Mouse (Mus musculus): Measurements from ENCODE around the gene Anapc11.
"Not testable (repeated sequence)": the region's sequence is repeated elsewhere in the genome, so short reads cannot be mapped to it uniquely, and the experiment has no call there.

Gene Anapc11

DNA sequence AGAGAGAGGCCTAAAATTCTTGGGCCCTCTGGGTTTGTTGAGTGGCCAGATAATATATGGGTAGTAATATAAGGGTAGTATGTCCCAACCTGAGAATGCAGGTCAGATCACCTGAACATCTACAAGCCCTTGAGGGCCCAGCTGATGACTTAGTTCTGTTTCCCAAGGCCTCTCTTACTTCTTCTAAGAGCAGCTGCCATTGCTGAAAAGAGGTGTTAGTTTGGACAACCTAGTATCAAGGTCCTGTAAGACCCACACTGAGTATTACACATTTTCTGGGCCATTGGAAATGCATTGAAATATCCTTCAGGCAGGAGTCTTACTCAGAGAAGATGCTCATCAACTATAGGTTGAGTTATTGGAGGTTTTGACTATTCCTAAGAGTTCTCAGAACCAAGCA lies 22.3 kb upstream of the Anapc11 start:
- no peak for DNase-seq

DNA sequence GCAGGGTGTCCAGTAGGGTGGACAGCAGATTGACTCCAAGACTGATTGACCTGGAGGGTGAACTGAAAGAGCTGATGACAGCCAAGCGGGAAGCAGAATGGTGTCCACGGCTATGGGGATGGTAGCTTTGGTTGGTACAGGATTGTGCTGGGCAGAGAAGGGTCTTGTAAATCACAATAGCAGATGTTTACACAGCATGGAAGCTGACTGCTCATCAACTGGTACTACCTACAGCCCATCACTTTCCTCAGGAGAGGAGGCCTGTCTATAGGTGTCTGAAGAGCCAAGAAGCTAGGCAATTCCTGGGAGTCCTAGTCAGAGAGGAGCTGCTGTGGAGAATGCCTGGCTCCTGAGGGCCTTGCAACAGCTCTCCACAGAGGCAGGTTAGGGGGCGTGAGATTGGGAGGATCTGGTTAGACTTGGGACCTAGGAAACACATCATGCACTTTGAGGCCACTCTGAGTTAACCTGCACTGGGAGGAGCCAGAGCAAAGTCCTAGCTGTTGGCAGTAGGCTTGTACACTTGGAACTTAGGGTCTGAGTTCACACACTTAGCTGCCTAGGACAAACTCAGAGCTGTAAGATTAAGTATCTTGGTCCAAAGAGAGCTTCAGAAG lies 21.7 kb upstream of the Anapc11 start:
- no peak for DNase-seq

DNA sequence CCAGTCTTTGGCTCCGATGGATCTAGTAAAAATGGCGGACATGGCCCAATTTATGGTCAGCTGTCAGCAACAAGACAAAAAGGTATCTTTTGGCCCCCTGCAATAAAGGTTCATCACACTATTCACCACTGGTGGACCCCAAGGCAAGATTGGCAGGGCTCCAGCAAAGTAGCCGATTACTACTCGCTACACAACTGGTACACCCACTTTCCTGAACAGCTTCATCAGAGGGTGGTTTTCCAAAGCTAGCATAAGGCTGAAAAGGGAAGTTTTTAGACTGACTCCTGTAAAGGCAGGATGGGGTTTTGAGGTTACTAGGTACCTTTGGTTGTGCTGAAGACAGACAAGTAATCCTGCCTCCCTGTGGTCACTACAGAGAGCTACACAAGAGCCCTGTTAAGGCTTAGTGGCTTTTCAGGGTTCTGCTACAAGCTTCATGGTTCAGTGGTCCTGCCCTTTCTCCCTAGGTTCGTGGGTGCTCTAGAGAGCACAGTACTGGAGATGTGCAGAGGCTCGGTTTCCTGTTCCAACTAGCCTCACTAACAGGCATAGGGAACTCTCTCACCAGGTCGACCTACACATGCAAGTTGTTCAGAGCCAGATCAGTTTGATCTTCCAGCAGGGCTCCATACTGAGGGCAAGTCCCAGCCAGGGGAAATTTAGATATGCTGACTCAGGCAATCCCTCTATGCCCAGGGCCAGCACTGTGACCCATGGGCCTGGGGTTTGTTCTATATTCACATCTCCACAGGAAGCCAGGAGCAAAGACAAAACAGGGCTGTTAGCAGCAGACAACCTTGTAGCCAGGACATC lies 20.8 kb upstream of the Anapc11 start:
- peak; percentile 34 for DNase-seq

DNA sequence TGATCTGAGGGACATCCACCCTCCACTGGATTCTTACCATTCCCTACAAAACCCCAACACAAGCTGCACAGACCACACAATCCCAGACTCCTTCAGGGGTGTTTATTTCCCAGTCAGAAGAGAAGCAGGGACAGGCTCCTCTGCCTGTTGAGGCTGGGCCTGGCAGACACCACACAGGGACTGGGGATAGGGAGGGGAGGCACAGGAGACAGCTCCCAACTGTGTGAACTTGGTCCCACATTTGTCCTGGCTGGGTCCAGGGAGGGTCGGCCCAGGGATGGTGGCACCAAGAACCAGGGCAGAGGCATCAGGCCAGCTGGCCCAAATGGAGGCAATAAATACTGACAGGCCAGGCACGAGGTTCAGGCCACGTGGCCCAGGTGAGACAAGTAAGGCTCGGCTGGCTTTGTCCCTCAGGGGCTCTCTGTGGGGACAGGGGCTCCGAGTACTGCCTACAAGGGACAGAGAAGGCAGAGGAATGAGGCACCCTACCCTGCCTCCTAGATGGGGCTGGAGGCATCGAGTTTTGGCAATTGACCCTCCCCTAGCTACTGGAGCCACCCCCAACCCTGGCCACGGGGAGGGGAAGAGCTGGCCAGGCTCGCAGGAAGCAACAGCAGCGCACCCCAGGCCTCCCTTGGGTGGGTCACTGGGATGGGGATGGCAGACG lies 20.1 kb upstream of the Anapc11 start:
- no peak for DNase-seq

DNA sequence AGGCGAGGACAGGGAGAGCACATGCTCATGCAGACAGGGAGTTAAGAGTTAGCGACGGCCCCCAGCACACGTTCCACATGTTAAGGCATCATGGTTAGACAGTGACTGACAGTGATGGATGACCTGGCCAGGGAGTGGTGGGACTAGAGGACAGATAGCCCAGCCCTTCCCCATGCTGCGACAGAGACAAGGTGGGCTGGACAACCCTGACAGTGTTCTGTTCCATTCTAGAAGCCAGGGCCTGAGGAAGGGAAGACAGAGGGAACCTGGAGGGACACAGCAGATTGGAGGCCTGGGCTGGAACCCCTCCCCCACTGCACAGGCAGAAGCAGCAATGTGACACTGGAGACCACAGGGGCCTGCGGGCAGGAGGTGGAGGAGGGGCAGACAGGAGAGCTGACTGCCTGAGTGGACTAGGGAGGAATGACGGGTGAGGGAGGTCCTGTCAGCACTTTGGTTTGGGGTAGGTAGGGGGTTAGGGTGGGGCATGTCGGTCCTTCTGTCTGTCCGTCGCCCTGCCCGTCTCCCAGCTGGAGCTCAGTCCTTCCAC lies 19.5 kb upstream of the Anapc11 start:
- DNase-seq = no peak

DNA sequence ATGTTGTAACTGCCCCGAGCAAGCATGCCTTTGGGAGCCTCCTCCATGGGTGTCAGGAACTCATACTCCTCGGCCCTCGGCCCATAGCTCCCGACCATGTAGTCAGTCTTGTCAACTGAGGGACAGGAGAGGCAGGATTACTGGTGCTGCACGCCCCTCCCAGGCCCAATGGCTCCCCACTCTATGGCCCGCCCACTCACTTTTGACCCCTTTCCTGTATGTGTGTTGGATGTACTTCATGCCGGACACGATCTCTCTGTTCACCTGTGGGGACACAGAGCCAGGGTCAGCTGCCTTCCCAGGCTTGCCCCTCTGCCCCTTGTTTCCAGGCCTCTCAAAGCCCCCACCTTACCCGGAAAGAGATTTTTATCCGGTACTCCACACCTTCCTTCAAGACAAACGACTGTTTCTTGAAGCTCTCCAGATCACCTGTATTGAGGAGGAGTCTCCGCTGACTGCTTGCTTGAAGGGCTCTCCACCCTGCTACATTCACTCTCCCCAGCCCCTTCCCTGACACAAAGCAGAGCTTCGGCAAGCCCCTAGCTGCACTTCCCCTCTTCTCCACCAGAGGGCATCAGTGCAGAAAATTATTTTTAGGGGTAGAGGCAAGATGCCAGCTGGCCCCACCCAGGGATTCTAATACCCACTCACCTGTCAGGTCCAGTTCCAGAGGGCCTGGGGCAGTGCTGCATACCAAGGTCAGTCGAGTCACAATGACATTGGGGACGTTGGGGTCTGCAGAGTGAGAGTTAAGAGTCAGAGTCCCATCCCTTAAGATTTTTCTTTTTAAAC lies 18.7 kb upstream of the Anapc11 start:
- DNase-seq = peak; percentile 84

DNA sequence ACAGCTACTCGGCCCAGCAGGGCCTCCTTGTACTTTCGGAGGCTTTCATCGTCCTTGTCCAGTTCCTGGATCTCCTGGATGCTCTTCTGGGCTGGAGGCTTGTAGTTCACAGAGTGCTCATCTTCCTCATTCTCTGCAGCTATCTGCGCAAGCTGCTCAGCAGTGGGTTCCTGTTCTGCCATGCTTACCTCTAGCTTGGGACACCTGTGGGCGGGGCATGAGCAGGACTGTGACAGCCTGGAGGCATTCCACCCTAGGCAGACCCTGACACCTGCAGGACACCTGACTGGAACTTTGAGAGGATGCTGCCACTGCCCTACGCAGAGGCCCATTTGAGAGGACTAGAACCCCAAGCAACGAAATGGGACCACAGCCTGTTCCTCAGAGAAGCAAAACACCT lies 18.0 kb upstream of the Anapc11 start:
- no peak for DNase-seq

DNA sequence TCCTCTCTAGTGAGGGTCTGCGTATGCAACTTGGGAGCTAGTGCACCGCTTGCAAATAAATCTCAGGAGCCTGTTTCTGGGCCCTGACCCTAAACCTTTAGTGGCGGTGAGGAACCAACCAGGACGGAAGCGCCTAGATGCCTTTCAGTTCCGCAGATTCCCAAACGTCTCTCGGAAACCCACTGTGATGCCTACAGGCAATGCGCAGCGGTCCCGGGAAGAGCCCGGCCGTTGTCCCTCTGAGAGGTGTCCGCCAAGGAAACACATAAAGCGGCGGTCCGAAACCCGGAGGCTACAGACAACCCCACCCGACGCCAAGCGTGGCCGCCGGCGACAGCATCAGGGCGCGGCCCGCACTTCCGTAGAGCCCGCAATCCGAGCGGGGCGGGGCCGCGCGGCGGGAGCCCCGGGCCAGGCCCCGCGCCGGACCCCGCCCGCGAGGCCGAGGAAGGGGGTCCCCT lies 17.3 kb upstream of the Anapc11 start:
- DNase-seq = peak; percentile 65

DNA sequence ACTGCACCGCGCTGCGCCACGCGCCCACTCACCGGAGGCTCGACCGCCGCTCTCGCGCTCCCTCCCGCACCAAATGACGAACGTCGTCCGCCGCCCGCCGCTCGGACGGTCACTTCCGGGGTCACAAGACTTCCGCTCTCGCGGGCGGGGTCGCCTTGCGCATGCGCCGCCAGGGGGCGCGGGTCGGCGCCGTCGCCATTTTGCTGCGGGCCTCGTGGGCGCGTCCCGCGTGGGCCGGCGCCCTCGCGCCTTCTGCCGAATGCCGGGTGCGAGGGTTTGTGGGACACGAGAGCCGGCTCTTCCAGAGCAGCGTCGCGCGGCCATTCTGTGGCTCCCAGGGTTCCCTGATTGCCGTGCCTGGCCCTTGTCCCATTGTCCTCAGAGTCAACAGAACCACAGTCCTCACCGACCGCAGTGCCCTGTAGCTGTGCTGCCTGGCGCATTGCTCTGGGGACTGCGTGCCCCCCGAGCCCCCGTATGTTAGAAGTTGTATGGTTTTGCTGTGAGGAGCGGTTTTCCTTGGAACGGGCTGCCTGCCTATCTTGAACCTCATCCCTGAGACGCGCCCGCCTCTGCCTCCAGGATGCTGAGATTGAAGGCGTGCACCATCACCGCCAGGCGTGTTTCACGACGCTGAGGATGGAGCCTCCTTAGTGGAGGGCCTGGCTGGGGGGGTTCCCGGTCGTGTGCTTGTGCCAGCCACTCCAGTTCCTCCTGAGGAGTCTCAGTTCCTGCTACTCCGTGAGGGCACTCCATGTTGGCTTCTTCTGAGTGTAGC lies 16.5 kb upstream of the Anapc11 start, which contains the start of gene Arhgdia:
Arhgdia (minus strand) TSS at position 135 of the 778 bp plus-strand sequence.
- peak; percentile 93 for DNase-seq

DNA sequence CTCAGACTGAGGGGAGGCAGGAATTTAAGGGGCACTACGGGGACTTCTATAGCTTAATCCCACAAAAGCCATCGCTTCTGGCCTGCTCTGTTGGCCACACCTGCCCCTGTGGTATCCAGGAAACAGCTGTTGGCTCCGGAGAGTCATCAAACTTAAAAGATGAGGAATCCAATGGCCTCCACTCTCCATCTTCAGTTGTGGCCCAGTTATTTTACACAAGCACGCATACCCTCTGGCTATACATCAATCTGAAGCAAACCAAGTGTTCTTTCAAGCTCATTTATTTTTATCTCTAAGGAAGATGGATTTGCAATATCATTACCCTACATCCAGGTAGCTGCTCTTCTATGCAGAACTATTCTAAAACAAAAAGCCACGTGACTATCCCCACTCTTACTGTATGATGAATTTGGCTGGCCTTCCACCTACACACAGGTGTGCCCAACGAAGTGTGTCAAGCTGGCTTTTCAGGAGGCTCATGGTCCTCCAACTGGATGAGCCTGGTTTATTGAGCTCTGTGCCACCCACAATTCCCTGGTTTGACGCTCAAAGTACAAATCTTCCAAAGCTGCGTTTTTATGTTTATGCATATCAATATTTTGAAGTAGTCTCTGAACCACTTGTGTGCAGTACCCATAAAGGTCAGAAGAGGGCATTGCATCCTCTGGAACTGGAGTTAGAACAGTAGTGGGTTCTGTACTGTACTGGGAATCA lies 15.8 kb upstream of the Anapc11 start:
- DNase-seq = peak; percentile 22

DNA sequence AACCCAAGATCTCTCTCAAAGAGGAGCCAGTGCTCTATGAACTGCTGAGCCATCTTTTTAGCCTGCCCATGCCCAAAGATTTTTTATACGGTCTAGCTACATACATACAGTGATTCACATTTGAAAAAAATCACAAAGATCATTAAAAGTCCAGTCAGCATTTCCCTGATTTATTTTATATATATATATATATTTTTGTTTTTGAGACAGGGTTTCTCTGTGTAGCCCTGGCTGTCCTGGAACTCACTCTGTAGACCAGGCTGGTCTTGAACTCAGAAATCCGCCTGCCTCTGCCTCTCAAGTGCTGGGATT lies 15.3 kb upstream of the Anapc11 start:
- not testable (repeated sequence) for DNase-seq

DNA sequence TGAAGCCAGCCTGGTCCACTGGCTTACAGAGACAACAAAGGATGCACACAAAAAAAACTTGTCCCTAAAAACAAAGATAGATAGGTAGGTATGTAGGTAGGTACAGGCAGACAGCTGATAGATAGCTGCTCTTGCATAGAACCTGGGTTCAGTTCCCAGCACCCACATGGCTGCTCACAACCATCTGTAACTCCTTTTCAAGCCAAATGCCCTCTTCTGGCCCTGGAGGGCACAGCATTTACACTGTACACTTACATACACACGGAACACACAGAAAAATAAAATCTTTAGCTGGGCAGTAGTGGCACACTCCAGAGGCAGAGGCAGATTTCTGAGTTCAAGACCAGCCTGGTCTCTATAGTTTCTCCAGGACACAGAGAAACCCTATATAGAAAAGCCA lies 14.3 kb upstream of the Anapc11 start:
- DNase-seq = no peak

DNA sequence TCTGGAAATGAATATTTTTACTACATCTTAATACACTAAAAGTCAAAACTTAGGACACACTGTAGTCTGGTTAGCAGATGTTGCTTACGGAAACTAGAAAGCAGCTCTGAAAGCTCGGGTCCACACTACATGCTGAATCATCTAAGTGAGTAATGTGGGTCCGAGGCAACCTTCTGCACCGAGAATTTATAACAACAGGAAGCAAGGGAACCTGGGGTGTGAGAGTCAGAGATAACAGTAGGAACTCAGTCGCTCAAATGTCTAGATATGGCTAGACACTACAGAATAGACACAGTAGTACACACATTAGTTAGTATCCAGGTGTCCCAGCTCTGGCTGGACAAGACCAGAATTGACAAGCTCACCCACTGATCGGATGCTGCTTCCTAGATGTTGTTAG lies 9.7 kb upstream of the Anapc11 start:
- no peak for DNase-seq

DNA sequence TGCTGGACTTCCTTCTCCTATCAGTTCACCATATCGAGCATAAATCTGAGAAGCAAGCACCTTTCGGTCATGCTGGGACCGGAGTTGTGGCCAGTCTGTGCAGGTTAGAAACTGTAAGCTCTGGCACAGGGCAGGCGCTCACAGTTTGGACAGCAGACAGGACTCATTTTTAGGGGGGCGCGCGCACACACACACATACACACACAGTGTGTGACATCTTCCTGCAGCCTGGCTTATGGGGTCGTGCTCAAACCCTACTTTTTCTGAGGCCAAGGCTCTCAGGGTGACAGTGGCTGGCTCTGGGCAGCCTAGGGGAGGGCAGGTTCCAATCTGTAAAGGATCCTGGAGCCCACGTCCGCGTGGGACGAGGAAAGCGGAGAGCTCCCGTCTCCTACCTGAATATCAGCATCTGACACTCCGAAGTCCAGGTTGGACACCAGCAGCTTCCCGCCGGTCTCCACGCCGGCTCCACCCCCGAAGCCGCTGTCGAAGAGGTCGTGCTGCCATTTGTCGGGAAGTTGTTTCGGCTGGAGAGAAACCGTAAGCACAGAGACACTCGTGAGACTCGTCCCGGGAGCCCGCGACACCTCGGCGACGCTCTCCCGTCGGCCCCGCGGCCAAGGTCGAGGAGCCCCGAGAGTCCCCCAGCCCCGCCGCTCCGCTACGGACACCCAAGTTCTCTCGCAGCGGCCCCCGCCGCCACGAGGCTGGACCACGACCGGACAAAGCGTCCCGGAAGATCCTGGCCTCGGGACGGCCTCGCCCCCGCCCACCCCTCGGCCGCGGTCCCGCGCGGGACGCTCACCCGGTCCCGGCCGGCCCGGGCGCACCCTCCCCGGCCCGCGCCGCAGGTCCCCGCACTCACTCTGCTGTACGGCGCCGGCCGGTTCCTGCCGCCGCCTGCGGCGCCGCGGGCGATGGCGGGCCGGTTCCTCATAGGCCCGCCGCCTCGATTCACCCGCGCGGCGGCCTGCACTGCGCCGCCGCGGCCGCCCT lies 683 bp upstream of the Anapc11 start:
- peak; percentile 24 for DNase-seq

DNA sequence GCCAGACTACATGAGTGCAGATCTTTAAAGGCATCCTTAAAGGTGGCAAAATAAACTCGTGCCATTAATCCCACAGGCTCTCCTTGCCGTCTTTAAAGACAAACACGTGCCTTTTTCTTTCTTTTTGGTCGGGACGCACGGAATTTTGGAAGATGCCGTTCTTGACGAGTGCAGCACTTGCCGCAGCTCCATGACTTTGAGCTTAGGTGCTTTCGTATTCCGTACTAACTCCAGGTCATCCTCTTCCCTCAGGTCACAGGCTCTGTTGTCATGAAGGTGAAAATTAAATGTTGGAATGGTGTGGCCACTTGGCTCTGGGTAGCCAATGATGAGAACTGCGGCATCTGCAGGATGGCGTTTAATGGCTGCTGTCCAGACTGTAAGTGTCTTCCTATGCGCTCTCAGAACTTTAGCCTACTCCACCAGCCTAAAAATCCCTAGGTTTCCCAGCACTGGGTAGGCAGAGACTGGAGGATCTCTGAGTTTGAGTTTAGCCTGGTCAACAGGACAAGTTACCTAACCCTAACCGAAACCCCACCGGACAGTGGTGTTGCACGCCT lies 849 bp downstream of the Anapc11 start:
- DNase-seq = no peak

DNA sequence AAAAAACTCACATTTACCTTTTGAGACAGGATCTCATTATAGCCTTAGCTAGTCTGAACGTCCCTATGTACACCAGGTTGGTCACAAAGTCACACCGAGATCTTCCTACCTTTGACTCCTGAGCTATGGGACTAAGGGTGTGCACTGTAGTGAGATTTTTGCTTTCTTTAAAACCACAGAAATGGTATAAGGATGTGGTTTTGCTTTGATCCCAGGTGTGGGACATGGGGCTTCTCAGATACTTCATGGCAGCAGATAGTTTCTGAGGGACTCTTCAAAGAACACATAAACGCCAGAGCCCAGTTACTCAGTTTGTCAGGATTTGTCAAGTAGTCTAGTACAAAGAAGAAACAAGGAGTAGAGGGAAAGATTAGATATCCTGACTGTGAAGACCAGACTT lies 2.5 kb downstream of the Anapc11 start:
- DNase-seq = no peak

DNA sequence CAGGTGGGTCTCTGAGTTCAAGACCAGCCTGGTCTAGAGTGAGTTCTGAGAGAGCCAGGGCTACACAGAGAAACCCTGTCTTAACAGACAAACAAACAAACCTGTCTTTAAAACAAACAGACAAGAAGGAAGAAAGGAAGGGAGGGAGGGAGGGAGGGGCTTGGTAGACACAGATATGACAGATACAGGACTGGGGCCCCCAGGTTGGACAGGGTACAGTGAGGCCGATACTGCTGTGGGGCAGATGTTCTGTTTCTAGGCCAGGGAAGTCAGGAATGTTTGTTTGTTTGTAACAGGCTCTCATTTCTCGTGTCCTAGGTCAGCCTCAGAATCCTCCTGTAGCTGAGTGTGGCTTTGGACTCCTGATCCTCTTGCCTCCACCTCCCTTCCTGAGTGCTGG lies 5.3 kb downstream of the Anapc11 start:
- DNase-seq = no peak

DNA sequence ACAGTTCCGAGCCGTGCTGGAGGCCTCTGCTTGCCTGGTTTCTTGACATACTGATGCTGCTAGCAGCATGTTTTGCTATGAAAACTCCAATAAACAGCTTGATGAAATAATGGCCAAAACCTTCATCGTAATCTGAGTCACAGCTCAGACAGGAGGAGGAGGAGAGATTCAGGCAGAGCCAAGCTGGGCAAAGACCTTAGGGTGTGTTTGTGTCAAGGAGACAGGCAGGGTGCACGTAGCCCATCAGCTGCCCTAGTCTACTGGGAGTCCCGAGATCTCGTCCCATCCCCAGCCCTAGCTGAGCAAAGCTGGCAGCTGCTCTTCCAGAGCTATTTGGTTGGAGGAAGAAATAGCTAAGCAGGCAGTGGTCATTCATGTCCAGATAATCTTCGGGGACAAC lies 7.4 kb downstream of the Anapc11 start:
- no peak for DNase-seq

DNA sequence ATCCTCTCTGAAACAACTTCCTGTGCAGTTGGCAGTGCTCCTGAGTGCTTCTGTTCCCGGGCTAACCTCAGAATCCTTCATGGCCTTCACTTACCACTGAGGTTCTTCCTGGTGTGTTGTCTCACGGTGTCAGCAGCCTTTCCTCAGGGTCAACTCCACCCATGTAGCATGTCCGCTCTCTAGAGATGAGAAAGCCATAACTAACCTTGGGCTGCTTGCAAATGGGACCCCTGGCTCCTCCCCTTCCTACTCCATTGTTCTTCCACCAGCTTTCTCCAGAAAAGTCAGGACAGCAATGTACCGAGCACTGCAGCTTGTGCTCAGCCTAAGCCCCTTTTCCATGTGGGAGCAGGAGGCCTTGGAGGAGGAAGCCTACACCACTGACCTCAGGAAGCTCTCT lies 8.5 kb downstream of the Anapc11 start:
- DNase-seq = no peak

Data from embryo, embryonic 11 days (tissue).